Mouse (Mus musculus): ENCODE measurements at regions not wholly inside any gene's neighbourhood (a gene's known extent, or its start where the extent isn't known, plus 50 kb on each side); places are given as distances from the start of the nearest gene placed in this dataset.

GRCm38 (mm10) chr14:9028811-9029210 lies 362.8 kb upstream of the 4930452B06Rik start:
- DNase-seq (ENCODE audit: low spot score), result no peak
- 69% methylated on average over 6 of the region's 6 CpGs for WGBS

DNA sequence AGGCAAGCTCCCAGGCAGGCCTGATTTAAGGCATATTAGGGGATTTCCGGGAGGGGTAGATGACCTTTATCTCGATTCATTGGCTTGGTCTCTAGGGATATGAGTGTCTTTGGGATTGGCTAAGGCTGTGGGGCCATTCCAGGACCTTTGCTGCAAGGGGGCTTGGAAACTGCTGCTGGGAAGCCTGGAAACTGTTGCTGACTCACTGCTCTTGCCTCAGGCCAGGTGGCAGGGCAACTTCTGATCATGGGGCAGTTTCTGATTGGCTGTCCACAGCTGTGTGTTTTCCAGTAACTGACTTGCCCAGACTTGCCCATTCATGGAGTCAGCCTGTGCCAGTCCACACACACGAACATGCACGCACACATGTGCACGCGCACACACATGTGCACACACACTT lies 349.8 kb upstream of the 4930452B06Rik start:
- TF ChIP-seq CTCF (IDR thresholded peaks at IDR 0.05; ENCODE audit: low read depth) (no peak), EP300 (IDR thresholded peaks at IDR 0.05; ENCODE audit: low read depth) (no peak)
- Histone ChIP-seq H3K36me3 (replicated peaks; ENCODE audit: control insufficient read depth, insufficient read depth, low read length) (no peaks in the 10 kb centered on the region), H3K9me3 (replicated peaks; ENCODE audit: control insufficient read depth, low read length) (peaks cover 4% of the 10 kb centered on the region; the same call in 1 of the 2 replicates), H3K9ac (replicated peaks; ENCODE audit: low read depth, low read length) (no peak overlapping the region), H3K4me1 (ENCODE audit: control insufficient read depth, insufficient read depth) (no peaks in the 10 kb centered on the region), H3K27ac (ENCODE audit: low read depth) (no peak overlapping the region), H3K4me2 (ENCODE audit: low read depth, low read length) (no peak overlapping the region), H3K4me3 (ENCODE audit: low read depth, low read length) (no peak overlapping the region), H3K27me3 (ENCODE audit: control insufficient read depth, insufficient read depth, low read length) (no peaks in the 10 kb centered on the region)
- WGBS, result 84% methylated on average over 6 of the region's 6 CpGs
- DNase-seq (ENCODE audit: low spot score) (no peak), ATAC-seq (ENCODE audit: insufficient read depth, low read depth) (no peak)

More at GRCm38 (mm10) chr14:9028811-9029210, 362.8 kb upstream of the 4930452B06Rik start:
- H3K9ac ChIP-seq (replicated peaks; ENCODE audit: low read depth, low read length), result no peak overlapping the region
- no peaks in the 10 kb centered on the region for H3K36me3 ChIP-seq (replicated peaks; ENCODE audit: control insufficient read depth, insufficient read depth, low read length)
- TF ChIP-seq EP300 (IDR thresholded peaks at IDR 0.05; ENCODE audit: low read depth) (no peak), CTCF (IDR thresholded peaks at IDR 0.05; ENCODE audit: low read depth) (no peak)
- no peak overlapping the region for H3K27ac ChIP-seq (ENCODE audit: low read depth)
- no peaks in the 10 kb centered on the region for H3K27me3 ChIP-seq (ENCODE audit: control insufficient read depth, insufficient read depth, low read length)
- no peak overlapping the region for H3K4me2 ChIP-seq (ENCODE audit: low read depth, low read length)
- H3K4me3 ChIP-seq (ENCODE audit: low read depth, low read length), result no peak overlapping the region
- no peaks in the 10 kb centered on the region for H3K9me3 ChIP-seq (replicated peaks; ENCODE audit: control insufficient read depth, low read length)
- no peaks in the 10 kb centered on the region for H3K4me1 ChIP-seq (ENCODE audit: control insufficient read depth, insufficient read depth)
- ATAC-seq (ENCODE audit: insufficient read depth, low read depth), result no peak

DNA sequence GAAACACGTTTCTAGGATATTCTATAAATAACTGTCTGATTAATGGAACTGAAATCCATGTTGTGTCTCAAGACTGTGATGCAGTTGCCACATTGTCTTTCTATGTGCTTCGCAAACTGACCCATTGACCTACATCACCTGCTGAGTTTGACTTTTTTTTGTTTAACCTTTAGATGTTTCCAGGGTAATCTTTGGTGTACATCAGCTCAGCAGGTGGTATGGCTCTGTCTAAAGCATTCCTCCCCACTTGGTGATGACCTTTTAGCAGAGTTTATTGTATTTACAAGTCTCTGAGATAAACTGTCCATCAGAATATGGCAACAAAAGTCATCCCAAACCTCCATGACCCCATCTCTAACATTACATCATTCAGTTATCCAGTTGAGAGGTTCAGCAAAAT lies 337.0 kb upstream of the 4930452B06Rik start:
- Histone ChIP-seq H3K4me2 (ENCODE audit: low read depth, low read length) (no peak overlapping the region), H3K27me3 (ENCODE audit: control insufficient read depth, insufficient read depth, low read length) (no peaks in the 10 kb centered on the region), H3K4me1 (ENCODE audit: control insufficient read depth, insufficient read depth) (0 out of 2 replicates have a peak, but pooled peaks cover 6% of the 10 kb centered on the region), H3K27ac (ENCODE audit: low read depth) (no peak overlapping the region), H3K9ac (replicated peaks; ENCODE audit: low read depth, low read length) (no peak overlapping the region), H3K9me3 (replicated peaks; ENCODE audit: control insufficient read depth, low read length) (no peaks in the 10 kb centered on the region), H3K4me3 (ENCODE audit: low read depth, low read length) (no peak overlapping the region), H3K36me3 (replicated peaks; ENCODE audit: control insufficient read depth, insufficient read depth, low read length) (no peaks in the 10 kb centered on the region)
- WGBS, result 56% methylated on average over 2 of the region's 2 CpGs
- no peak for ATAC-seq (ENCODE audit: insufficient read depth, low read depth)
- TF ChIP-seq EP300 (IDR thresholded peaks at IDR 0.05; ENCODE audit: low read depth) (no peak), CTCF (IDR thresholded peaks at IDR 0.05; ENCODE audit: low read depth) (no peak)
- no peak for DNase-seq (ENCODE audit: low spot score)

DNA sequence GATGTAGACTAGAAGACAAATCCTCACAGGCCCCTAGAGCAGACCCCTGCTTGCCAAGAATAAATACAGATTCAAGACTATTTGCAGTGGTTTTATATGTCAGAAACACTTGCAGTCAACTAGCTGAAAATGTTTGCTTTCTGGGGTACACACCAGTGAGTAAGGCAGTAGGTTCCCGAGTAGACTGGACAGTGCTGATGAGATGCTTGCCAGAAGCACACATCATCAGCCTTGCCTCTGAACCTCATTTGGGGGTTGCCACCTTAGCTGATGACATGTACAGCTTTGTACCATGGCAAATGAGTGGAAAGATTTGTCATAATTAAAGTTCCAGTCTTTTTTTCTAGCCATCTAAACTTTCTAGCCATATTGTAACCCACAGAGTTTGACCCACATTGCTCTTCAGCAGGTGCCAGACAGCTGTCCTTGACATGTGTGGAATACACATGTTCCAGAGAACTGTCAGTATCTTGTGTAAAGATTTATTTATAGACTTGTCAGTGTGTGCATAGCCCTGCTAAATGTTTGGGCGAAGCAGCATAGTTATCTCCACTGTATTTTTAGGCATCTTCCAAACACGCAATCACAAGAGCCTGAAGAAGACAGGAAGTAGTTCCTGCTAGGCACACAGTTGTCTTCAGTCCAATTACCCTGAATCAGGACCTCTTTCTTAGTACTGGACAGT lies 334.5 kb upstream of the 4930452B06Rik start:
- no peak overlapping the region for H3K4me2 ChIP-seq (ENCODE audit: low read depth, low read length)
- H3K4me1 ChIP-seq (ENCODE audit: control insufficient read depth, insufficient read depth), result 0 out of 2 replicates have a peak, but pooled peaks cover 6% of the 10 kb centered on the region
- ATAC-seq (ENCODE audit: insufficient read depth, low read depth) (peak; percentile 95), DNase-seq (ENCODE audit: low spot score) (peak; percentile 78)
- H3K4me3 ChIP-seq (ENCODE audit: low read depth, low read length), result no peak overlapping the region
- H3K27ac ChIP-seq (ENCODE audit: low read depth), result peak overlapping the region; percentile 83
- no peaks in the 10 kb centered on the region for H3K27me3 ChIP-seq (ENCODE audit: control insufficient read depth, insufficient read depth, low read length)
- TF ChIP-seq CTCF (IDR thresholded peaks at IDR 0.05; ENCODE audit: low read depth) (no peak), EP300 (IDR thresholded peaks at IDR 0.05; ENCODE audit: low read depth) (peak; percentile 85)
- H3K9me3 ChIP-seq (replicated peaks; ENCODE audit: control insufficient read depth, low read length), result no peaks in the 10 kb centered on the region
- no peak overlapping the region for H3K9ac ChIP-seq (replicated peaks; ENCODE audit: low read depth, low read length)
- WGBS, result 22% methylated on average over 3 of the region's 3 CpGs
- H3K36me3 ChIP-seq (replicated peaks; ENCODE audit: control insufficient read depth, insufficient read depth, low read length), result no peaks in the 10 kb centered on the region

DNA sequence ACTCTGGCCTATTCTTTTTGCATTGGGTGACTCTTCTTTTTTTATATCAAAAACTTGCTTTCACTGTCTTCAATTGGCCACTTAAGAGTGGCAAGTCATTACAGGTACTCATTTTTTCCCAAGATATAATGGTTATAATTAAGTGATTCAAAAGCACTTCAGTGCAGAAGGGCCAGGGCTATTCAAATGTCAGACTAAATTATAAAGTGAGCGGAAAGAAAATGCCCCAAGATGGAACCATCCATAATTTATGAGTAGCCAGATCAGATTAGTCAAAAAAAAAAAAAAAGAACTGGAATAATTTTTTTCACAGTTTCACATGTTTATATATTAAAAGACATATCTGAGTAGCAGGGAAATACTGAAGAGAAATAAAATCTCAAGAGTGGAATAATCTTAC lies 333.8 kb upstream of the 4930452B06Rik start:
- ATAC-seq (ENCODE audit: insufficient read depth, low read depth) (no peak), DNase-seq (ENCODE audit: low spot score) (no peak)
- Histone ChIP-seq H3K4me3 (ENCODE audit: low read depth, low read length) (no peak overlapping the region), H3K4me2 (ENCODE audit: low read depth, low read length) (no peak overlapping the region), H3K9me3 (replicated peaks; ENCODE audit: control insufficient read depth, low read length) (no peaks in the 10 kb centered on the region), H3K27ac (ENCODE audit: low read depth) (peak overlapping the region; percentile 83), H3K36me3 (replicated peaks; ENCODE audit: control insufficient read depth, insufficient read depth, low read length) (no peaks in the 10 kb centered on the region), H3K9ac (replicated peaks; ENCODE audit: low read depth, low read length) (no peak overlapping the region), H3K27me3 (ENCODE audit: control insufficient read depth, insufficient read depth, low read length) (no peaks in the 10 kb centered on the region), H3K4me1 (ENCODE audit: control insufficient read depth, insufficient read depth) (0 out of 2 replicates have a peak, but pooled peaks cover 6% of the 10 kb centered on the region)
- TF ChIP-seq CTCF (IDR thresholded peaks at IDR 0.05; ENCODE audit: low read depth), result no peak
- 87% methylated on average over 1 of the region's 1 CpGs for WGBS

- Histone ChIP-seq H3K4me1 (ENCODE audit: control insufficient read depth, insufficient read depth) (no peaks in the 10 kb centered on the region), H3K9ac (replicated peaks; ENCODE audit: low read depth, low read length) (no peak overlapping the region), H3K4me2 (ENCODE audit: low read depth, low read length) (no peak overlapping the region), H3K36me3 (replicated peaks; ENCODE audit: control insufficient read depth, insufficient read depth, low read length) (no peaks in the 10 kb centered on the region), H3K27me3 (ENCODE audit: control insufficient read depth, insufficient read depth, low read length) (no peaks in the 10 kb centered on the region), H3K9me3 (replicated peaks; ENCODE audit: control insufficient read depth, low read length) (no peaks in the 10 kb centered on the region), H3K4me3 (ENCODE audit: low read depth, low read length) (no peak overlapping the region), H3K27ac (ENCODE audit: low read depth) (no peak overlapping the region)
- WGBS, result 83% methylated on average over 1 of the region's 1 CpGs
- DNase-seq (ENCODE audit: low spot score), result no peak
- ATAC-seq (ENCODE audit: insufficient read depth, low read depth), result no peak
- TF ChIP-seq EP300 (IDR thresholded peaks at IDR 0.05; ENCODE audit: low read depth) (no peak), CTCF (IDR thresholded peaks at IDR 0.05; ENCODE audit: low read depth) (no peak)
Observed at GRCm38 (mm10) chr14:8993421-8993820, 327.4 kb upstream of the 4930452B06Rik start.
